Mouse (Mus musculus) cerebellum, adult 2 months (tissue): Measurements from ENCODE around the gene Dhdds. TPM values are rescaled to one million over a fixed set of nuclear protein-coding genes. Genes with fewer than 3 reads are reported as not detected.

Source experiments
- DNase-seq, 2 experiments: peaks; one replicate each; pipeline ENCODE4 v3.0.0; 2021
- H3K27ac ChIP-seq: fragments of 200-500 bp; 2 replicates; pipeline ENCODE4 v1.5.1; 2012; ENCODE audit warnings: low read length, control low read depth, inconsistent platforms; ENCODE audit not compliant: insufficient read depth
- H3K27me3 ChIP-seq: fragments of 200-500 bp; 2 replicates; pipeline ENCODE4 v1.6.1; 2012; ENCODE audit warnings: inconsistent platforms, mild to moderate bottlenecking, low read length, moderate library complexity; ENCODE audit not compliant: control insufficient read depth, insufficient read depth
- H3K4me1 ChIP-seq: fragments of 200-500 bp; 2 replicates; pipeline ENCODE4 v1.6.1; 2011; ENCODE audit warnings: low read length; ENCODE audit not compliant: control insufficient read depth, insufficient read depth
- H3K4me3 ChIP-seq: fragments of 200-500 bp; replicated peaks from 2 replicates; pipeline ENCODE3; 2011; ENCODE audit warnings: mild to moderate bottlenecking, low read depth, low read length, control low read depth; ENCODE audit not compliant: insufficient read depth
- CTCF ChIP-seq: fragments of 200-500 bp; IDR thresholded peaks from 2 replicates; pipeline ENCODE4 v1.5.1; 2011; ENCODE audit warnings: low read depth, mild to moderate bottlenecking, control low read depth, low read length, moderate library complexity, borderline replicate concordance; ENCODE audit not compliant: insufficient read depth
- POLR2A ChIP-seq: fragments of 200-500 bp; IDR thresholded peaks from 2 replicates; pipeline ENCODE4 v1.6.1; 2011; ENCODE audit warnings: low read length, control low read depth, borderline replicate concordance; ENCODE audit not compliant: insufficient read depth
- WGBS: fragments of 180-500 bp; shearing (Covaris S2); methylation state at CpG from one replicate; pipeline ENCODE4 v1.1.7; 2018; 5-methylcytosine and 5-hydroxymethylcytosine counted together
- polyA plus RNA-seq: library from polyadenylated mRNA; depleted of rRNA; stranded (reverse); fragments of >200 nt; gene quantifications from 2 replicates; pipeline ENCODE4 v1.2.3, GENCODE M21; 2012

Gene Dhdds
- polyA plus RNA-seq, 1 experiment = 76.6 TPM

DNA sequence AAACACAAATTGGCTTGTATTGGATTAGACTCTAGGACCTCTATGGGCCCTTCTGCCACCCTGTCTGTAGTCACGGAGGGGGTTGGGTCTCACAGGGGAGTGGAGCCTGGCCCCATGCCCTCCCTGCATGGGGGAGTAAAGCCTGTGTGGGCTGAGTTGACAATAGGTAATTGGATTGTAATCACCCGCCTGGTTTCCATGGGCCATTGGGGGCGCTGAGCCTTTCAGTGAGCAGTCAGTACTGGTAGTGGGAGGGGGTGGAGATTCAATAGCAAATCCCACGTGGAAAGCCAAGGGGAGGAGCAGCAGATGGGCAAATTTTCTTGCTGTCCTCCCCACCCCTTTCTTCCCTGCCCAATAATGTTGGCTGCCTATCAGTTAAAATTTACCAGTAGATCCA is 30.5 kb downstream of the Dhdds start:
- DNase-seq = peak; percentile 13 to 26
- TF ChIP-seq POLR2A (no peak), CTCF (no peak)

DNA sequence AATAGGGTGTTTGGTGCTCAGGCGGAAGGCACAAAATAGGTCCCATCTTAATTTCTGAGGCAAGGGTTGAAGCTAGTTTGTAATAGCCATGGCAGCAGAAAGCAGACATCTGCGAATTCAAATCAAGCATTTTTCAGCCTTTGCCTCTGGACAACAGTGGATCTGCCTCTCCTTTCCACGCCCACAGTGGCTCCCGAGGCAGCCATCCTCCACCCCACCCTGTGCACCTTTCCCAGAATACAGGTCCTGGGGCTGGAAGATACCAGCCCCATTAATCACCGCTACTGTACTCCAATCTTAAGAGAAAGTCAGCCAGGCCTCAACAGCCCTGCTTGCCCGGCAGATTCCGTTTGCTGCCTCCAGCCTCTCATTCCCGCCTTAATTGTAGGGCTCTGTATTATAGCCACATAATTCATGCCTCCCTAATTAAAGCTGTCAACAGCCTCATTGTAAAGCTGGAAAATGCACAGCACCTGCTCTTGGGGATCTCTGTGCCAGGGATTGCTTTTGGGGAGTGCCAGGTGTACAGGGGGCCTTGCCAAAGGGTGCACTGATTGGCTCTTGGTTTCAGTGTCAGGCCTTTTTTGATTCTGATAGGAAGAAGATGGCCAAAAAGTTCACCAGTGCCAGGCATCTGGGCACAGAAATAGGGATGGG is 31.5 kb downstream of the Dhdds start:
- WGBS = 48% methylated on average over 8 of the region's 8 CpGs
- H3K27ac ChIP-seq = no peak overlapping the region
- no peaks in the 10 kb centered on the region for H3K4me1 ChIP-seq
- peak in 1 of 2 experiments; percentile 19 for DNase-seq
- no peak overlapping the region for H3K4me3 ChIP-seq
- no peaks in the 10 kb centered on the region for H3K27me3 ChIP-seq
- TF ChIP-seq POLR2A (no peak), CTCF (no peak)

More for the DNA sequence above, 30.5 kb downstream of the Dhdds start:
- no peaks in the 10 kb centered on the region for H3K4me1 ChIP-seq
- H3K27ac ChIP-seq = no peak overlapping the region
- 36% methylated on average over 4 of the region's 4 CpGs for WGBS
- no peaks in the 10 kb centered on the region for H3K27me3 ChIP-seq
- H3K4me3 ChIP-seq = no peak overlapping the region

DNA sequence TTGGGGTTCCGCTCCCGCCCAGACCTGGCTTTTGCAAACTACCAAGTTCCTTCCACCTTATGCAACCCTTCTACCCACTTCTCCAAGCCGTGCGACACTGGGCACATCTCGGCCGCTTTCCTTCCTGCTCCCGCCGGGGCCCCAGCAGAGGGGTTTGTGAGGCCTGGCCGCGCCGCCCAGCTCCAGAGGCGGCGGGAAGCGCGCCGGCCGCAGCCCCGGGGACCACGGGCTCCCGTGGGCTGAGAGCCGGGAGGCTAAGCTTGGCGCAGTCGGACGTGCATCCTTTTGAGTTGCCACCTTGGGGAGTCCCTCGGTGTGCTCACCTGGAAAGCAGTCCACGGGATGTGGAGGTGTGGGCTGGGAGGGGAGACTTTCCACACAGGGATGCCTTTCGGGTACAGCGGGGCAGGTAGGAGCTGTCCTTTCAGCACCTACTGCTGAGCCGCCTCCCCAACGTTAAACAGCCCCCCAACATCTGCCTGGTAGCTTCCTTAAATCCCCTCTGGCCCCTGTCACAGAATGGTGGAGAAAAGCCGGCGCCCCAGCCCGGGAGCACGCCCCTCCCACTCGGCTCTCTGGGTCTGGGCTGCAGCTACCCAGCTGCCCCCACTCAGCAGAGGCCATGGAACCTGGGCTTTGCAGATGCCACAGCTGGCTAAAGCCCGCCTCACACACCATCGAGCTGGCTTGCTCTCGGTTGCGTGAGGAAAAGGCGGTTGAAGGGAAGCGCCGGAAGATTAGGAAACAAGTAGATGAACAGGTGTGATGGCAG is 32.4 kb downstream of the Dhdds start, which contains the start of gene Hmgn2:
Hmgn2 (minus strand) TSS at position 501 of the 772 bp plus-strand sequence.
- Histone ChIP-seq H3K27me3 (no peaks in the 10 kb centered on the region), H3K27ac (peak within 1 kb of the TSS; percentile 93), H3K4me1 (no peaks in the 10 kb centered on the region), H3K4me3 (peak within 1 kb of the TSS; percentile 80)
- no peak for TF ChIP-seq CTCF
- TF ChIP-seq POLR2A = no peak
- peak in 1 of 2 experiments; percentile 36 for DNase-seq
- 1% methylated on average over 42 of the region's 42 CpGs for WGBS

DNA sequence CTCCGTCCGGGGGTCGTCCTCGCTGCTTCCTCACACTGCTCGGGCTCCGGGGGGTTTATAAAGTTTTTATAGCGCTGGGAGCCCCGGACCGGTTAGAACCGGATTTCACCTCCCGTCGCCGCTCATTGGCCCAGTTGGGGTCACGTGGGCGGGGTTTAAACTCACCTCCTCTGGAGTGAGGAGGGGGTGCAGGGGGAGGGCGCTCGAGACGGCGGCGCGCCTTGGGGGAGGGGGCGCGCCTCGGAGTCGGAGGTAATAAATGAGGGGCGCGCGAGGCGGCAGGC is 32.9 kb downstream of the Dhdds start:
- peak; percentile 91 to 92 for DNase-seq
- Histone ChIP-seq H3K27ac (peak overlapping the region; percentile 93), H3K4me1 (no peaks in the 10 kb centered on the region), H3K4me3 (peak overlapping the region; percentile 80), H3K27me3 (no peaks in the 10 kb centered on the region)
- TF ChIP-seq POLR2A = peak; percentile 51
- TF ChIP-seq CTCF = no peak
- under 1% methylated on average over 29 of the region's 29 CpGs for WGBS

DNA sequence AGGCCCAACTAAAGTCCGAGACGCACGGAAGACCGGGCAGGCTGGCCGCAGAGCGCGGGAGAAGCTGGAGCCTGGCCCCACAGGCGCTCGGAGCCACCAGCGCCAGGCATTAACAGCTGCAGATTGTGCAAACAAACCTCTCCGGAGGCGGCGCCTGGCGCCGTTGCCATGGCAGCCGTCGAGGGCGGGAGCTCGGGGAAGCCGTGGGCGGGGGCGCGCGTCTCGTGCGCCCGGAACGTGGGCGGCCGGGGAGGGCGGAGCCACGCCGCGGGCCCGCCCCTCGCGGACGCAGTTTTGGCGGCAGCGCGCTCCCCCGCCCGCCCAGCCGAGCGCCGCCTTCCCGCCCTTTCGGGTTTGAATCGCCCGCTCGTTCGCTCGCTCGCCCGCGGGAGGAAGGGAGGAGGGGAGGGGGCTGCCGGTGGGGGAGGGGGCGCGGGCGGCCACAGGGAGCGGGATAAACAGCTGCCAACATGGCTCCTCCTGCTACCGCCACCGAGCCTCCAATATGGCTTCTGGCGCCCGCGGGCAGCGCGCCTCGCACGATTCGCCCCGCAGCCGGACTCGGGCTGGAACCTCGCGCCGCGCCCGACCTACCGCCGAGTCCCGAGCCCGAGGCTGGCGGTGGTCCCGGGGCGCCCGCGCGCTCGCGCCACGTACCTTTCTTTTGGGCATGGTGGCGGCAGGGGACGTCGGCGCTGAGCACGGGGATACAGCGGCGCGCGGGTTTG is 33.4 kb downstream of the Dhdds start:
- Histone ChIP-seq H3K27me3 (no peaks in the 10 kb centered on the region), H3K27ac (peak overlapping the region; percentile 93), H3K4me3 (peak overlapping the region; percentile 80), H3K4me1 (no peaks in the 10 kb centered on the region)
- under 1% methylated on average over 97 of the region's 101 CpGs for WGBS
- DNase-seq = peak; percentile 98
- peak; percentile 36; the same call in 1 of the 2 replicates for TF ChIP-seq POLR2A
- TF ChIP-seq CTCF = no peak

DNA sequence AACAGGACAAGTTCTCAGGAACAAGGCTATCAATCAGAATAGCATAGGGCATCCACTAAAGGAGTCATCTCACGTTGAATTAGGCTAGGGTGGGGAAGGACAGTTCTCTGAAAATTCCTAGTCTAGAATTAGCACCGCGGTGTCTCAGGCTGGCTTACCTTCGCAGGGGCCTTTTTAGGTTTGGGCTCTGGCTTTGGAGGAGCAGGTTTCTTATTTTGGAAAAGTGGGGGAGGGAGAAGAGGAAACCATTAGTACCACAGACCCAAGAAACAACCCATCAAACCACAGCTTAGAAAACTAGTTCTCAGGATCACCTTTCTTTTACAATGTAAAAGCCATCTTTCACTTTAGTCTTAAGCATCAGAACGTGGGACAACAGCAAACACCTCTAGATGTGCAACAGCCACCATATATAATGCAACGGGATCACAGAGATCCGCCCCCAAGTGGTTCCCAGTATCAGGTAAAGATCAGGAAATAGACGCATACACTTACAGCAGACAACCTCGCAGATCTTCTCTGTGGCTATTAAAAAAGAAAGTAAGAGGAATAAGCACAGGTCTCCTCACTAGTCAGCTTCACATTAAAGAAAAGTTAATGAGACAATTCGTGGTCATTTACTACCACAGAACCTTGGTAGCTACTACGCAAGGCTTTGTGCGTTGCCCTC is 34.3 kb downstream of the Dhdds start:
- peak overlapping the region; percentile 8; the same call in 1 of the 2 replicates for H3K27ac ChIP-seq
- WGBS = 26% methylated on average over 12 of the region's 12 CpGs
- no peak for DNase-seq
- TF ChIP-seq POLR2A (no peak), CTCF (no peak)
- H3K4me3 ChIP-seq = peak overlapping the region; percentile 59
- H3K27me3 ChIP-seq = no peaks in the 10 kb centered on the region; the same call in 1 of the 2 replicates
- H3K4me1 ChIP-seq = no peaks in the 10 kb centered on the region

DNA sequence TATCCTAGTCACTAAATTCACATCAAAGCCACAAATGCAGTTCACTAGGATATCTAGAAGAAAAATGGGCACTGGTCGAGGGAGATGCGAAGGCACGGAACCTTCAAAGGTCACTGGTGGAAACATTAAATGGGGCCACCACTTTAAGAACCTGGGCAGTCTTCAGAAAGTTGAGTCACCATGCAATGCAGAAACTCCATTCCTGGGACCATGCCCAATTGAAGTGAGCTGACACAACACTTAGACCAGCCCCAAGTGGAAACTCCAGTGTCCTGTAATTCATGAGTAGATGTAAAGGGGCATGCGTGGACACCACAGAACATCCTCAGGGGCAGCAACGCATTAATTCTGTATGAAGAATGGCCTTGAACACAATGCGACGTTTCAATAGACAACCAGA is 38.2 kb downstream of the Dhdds start:
- 81% methylated on average over 7 of the region's 7 CpGs for WGBS
- H3K4me1 ChIP-seq = no peaks in the 10 kb centered on the region
- H3K27ac ChIP-seq = no peak overlapping the region
- no peaks in the 10 kb centered on the region; the same call in 1 of the 2 replicates for H3K27me3 ChIP-seq
- no peak for DNase-seq
- no peak for TF ChIP-seq CTCF
- TF ChIP-seq POLR2A = no peak
- H3K4me3 ChIP-seq = no peak overlapping the region
